Mouse (Mus musculus): ENCODE data around the gene Mr1. TPM values are rescaled to one million over a fixed set of nuclear protein-coding genes. Genes with fewer than 3 reads are reported as not detected.

Mr1 gene
- polyA plus RNA-seq (2015; fragmentation: Nextera tagmentation; extraction: Ambion mirVana), result 7.6 and 7.9 TPM in 2 replicates

DNA sequence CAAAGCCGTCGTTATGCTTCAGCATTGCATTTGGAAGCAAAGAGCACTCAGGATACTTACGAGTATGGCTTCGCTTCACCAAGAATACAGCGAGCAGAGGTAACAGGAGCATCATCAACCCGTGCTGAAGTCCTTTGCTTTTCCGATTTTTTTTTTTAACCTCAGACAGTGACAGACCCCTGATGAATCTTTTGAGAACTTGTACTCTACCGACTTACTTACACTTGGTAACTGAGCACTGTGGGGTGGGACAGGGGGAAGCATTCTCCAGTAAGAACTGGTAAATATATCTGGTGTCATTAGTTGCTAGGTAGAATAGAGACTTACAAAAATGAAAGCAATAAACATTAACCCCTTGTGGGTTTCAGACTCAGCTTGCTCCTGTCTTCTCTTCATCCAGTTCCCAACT lies at the start of gene Mr1:
TSS of gene Mr1 (minus strand) at position 243 of the 409 bp plus-strand sequence.

DNA sequence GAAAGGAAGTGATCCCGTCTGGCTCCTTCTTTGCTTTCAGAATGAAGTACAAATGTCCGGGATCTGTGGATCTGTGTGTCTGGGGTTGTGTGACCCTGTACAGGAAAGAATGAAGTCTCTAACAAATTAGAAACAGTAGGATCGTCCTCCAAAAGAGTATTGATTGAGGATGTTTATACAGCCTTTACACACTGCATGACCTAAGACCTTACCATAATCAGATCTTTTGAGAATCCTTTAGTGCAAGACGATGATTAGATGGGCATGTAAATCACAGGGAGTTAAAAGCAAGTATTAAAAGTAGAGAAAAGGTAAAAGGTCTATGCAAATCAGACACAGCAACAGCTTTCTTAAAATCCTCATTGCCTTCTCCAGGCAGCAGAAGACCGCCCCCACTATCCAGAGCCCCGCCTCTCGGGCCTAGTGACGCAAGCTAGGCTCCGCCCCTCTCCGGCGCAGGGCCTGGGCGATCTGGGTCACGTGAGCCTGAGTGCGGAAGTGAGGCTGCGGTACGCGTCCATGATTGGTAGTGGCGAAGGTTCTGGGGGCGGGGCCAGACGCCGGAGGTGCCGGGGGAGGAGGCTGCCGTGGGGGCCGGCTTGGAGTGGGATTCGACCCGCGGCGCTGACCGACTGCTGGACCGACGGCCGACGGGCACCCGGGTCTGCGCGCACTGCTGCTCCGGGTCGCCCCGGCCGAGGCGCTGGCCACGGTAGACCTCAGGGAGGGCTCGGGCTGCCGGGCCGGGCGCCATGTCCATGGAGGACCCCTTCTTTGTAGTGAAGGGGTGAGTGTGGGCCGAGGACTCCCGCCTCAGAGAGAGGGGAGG lies 11.7 kb upstream of the Mr1 start, which contains the start of gene Stx6:
TSS of gene Stx6 (plus strand) at position 575 of the 829 bp plus-strand sequence.

DNA sequence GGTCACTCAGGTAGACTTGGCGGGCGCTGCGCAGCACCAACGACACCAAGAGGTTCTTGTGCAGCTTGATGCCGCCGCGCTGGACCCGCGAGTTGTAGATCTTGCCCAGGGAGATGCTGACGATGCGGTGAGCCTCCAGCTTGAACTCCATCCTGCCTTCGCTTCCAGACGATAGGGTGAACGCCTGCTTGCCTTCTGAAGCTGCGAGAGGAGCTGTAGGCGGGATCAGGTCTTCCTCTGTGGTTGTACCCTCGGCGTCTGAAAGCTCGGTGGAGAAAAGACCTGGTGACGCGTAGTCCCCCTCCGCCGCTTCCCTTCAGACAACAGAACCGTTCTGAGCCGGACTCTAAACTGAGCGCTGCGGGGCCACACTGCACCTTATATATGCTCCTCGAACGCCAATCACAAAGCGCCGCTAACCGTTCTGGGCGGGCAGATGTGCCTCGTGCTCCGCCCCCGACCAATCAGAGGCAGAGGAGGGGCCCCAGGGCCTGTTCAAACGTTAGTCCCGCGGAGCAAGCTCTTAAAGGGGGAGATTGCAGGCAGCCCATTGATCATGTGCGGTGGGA lies 47.2 kb downstream of the Mr1 start, which contains the start of gene Ier5:
TSS of gene Ier5 (minus strand) at position 357 of the 569 bp plus-strand sequence.

Other genes starting within 250 kb of the Mr1 start
- 3.6 and 4.4 TPM in 2 replicates for gene Ier5, start 47.2 kb downstream of the Mr1 start, polyA plus RNA-seq (2015; fragmentation: Nextera tagmentation; extraction: Ambion mirVana)
- gene Stx6, start 11.9 kb upstream of the Mr1 start, polyA plus RNA-seq (2015; fragmentation: Nextera tagmentation; extraction: Ambion mirVana), result 23.4 and 27.9 TPM in 2 replicates
- 2.7 and 3.6 TPM in 2 replicates for gene BC034090, start 97.6 kb upstream of the Mr1 start, polyA plus RNA-seq (2015; fragmentation: Nextera tagmentation; extraction: Ambion mirVana)

Data from skeletal muscle tissue, postnatal 0 days (tissue).